Mouse (Mus musculus) myocyte (in vitro differentiated cells): ENCODE results near the gene Pinlyp.

Source experiments
- MAX ChIP-seq: IDR thresholded peaks from one replicate; pipeline ENCODE4 v1.6.1; 2011; ENCODE audit warnings: low read depth, mild to moderate bottlenecking, control low read depth
- POLR2A ChIP-seq: IDR thresholded peaks from one replicate; pipeline ENCODE4 v1.6.1; 2011; ENCODE audit warnings: low read depth, mild to moderate bottlenecking, control low read depth, moderate library complexity; ENCODE audit not compliant: insufficient read length
- POLR2AphosphoS2 ChIP-seq: IDR thresholded peaks from one replicate; pipeline ENCODE4 v1.6.1; 2011; ENCODE audit warnings: low read depth, control low read depth; ENCODE audit not compliant: insufficient read length
- REST ChIP-seq: IDR thresholded peaks from one replicate; pipeline ENCODE4 v1.6.1; 2011; ENCODE audit warnings: mild to moderate bottlenecking, control low read depth, moderate library complexity; ENCODE audit not compliant: insufficient read depth, insufficient read length
- TCF12 ChIP-seq: IDR thresholded peaks from one replicate; pipeline ENCODE4 v1.6.1; 2011; ENCODE audit warnings: mild to moderate bottlenecking, control low read depth; ENCODE audit not compliant: poor library complexity, insufficient read depth, severe bottlenecking

GRCm38 (mm10) chr7:24577811-24578210, 31.9 kb upstream of the Pinlyp start:
- TF ChIP-seq POLR2A: no peak
- TF ChIP-seq TCF12: no peak
- TF ChIP-seq REST: no peak
- TF ChIP-seq POLR2AphosphoS2: no peak
- TF ChIP-seq MAX: no peak
